Mouse (Mus musculus): Measurements from ENCODE around the gene Mcoln3. TPM values are rescaled to one million over a fixed set of nuclear protein-coding genes. Genes with fewer than 3 reads are reported as not detected.
A peak's percentile ranks its signal among the peaks of the same experiment; 100 is the strongest.

Gene Mcoln3
- total and polyA plus RNA-seq, 3 experiments: 5.2 to 11.3 (median 5.3) TPM

- in situ Hi-C loops (cut with MboI; ENCODE audit: low pct_ligation_motif_present, low pct_unique_long_range_greater_than_20kb, low sequenced_read_pairs): loop anchor here (5.0 kb wide), 1 partner anchor 41 kb away; no protein-coding TSS in a partner anchor
- H3K36me3 ChIP-seq (replicated peaks in 1 of 2; ENCODE audit: control insufficient read depth in 1 of 2, insufficient read depth in 1 of 2, low read length in 1 of 2): peaks cover 2 to 19% of the 10 kb centered on the region in 2 experiments
- DNase-seq (ENCODE audit: extremely low read depth): peak; percentile 60
These were observed 19.2 kb downstream of the Mcoln3 start for GRCm38 (mm10) chr3:146136422-146136821.

GRCm38 (mm10) chr3:146140276-146140675 lies 23.0 kb downstream of the Mcoln3 start:
- Histone ChIP-seq H3K36me3 (replicated peaks in 1 of 2; ENCODE audit: control insufficient read depth in 1 of 2, insufficient read depth in 1 of 2, low read length in 1 of 2) (peaks cover 0 to 10% of the 10 kb centered on the region in 2 experiments), H3K27me3 (replicated peaks) (no peaks in the 10 kb centered on the region), H3K4me1 (ENCODE audit: control insufficient read depth in 1 of 2, insufficient read depth in 2 of 2) (peaks cover 9 to 19% of the 10 kb centered on the region in 2 experiments), H3K4me3 (replicated peaks in 1 of 3; ENCODE audit: low read depth in 2 of 3, low read length in 2 of 3, poor library complexity in 1 of 3) (no peak overlapping the region), H3K27ac (ENCODE audit: insufficient read depth, low read depth) (no peak overlapping the region), H3K9me3 (replicated peaks; ENCODE audit: low read length) (no peaks in the 10 kb centered on the region), H3K9ac (ENCODE audit: insufficient read depth, low read depth) (no peak overlapping the region), H3K79me2 (replicated peaks; ENCODE audit: control insufficient read depth, extremely low read depth, insufficient read depth, poor library complexity, severe bottlenecking) (no peaks in the 10 kb centered on the region), H3K4me2 (ENCODE audit: insufficient read depth, low read depth, poor library complexity, severe bottlenecking) (no peak overlapping the region)
- no peak for DNase-seq (ENCODE audit: extremely low read depth)
- dilution Hi-C loops (cut with MboI; ENCODE audit: extremely low pct_ligation_motif_present, extremely low pct_unique_long_range_greater_than_20kb, low sequenced_read_pairs) (no loop called here), in situ Hi-C loops (cut with MboI; ENCODE audit: low pct_ligation_motif_present, low pct_unique_long_range_greater_than_20kb, low sequenced_read_pairs) (no loop called here)
- no peak for TF ChIP-seq MAZ (IDR thresholded peaks at IDR 0.05; ENCODE audit: low read depth, low read length)
- TF ChIP-seq BHLHE40 (IDR thresholded peaks at IDR 0.05; ENCODE audit: low read depth, low read length): no peak

More at GRCm38 (mm10) chr3:146136422-146136821, 19.2 kb downstream of the Mcoln3 start:
- Histone ChIP-seq H3K9ac (ENCODE audit: insufficient read depth, low read depth) (no peak overlapping the region), H3K4me3 (replicated peaks in 1 of 3; ENCODE audit: low read depth in 2 of 3, low read length in 2 of 3, poor library complexity in 1 of 3) (no peak overlapping the region), H3K9me3 (replicated peaks; ENCODE audit: low read length) (peaks cover 12% of the 10 kb centered on the region), H3K4me2 (ENCODE audit: insufficient read depth, low read depth, poor library complexity, severe bottlenecking) (no peak overlapping the region), H3K27ac (ENCODE audit: insufficient read depth, low read depth) (no peak overlapping the region), H3K4me1 (ENCODE audit: control insufficient read depth in 1 of 2, insufficient read depth in 2 of 2) (peaks cover 15 to 28% of the 10 kb centered on the region in 2 experiments), H3K79me2 (replicated peaks; ENCODE audit: control insufficient read depth, extremely low read depth, insufficient read depth, poor library complexity, severe bottlenecking) (no peaks in the 10 kb centered on the region), H3K27me3 (replicated peaks) (no peaks in the 10 kb centered on the region)
- TF ChIP-seq ZC3H11A (IDR thresholded peaks at IDR 0.05; ENCODE audit: low read depth, low read length) (peak; percentile 35; the same call in 1 of the 2 replicates), CTCF (conservative IDR thresholded peaks at IDR 0.05 in 1 of 2, IDR thresholded peaks at IDR 0.05 in 1 of 2; ENCODE audit: low read depth in 2 of 2, low read length in 2 of 2) (peak; percentile 53 to 86; a peak in 3 of 4 replicates), CHD1 (IDR thresholded peaks at IDR 0.05; ENCODE audit: low read depth, low read length) (no peak), JUN (IDR thresholded peaks at IDR 0.05; ENCODE audit: insufficient read depth, low read depth, low read length) (no peak), POLR2A (IDR thresholded peaks at IDR 0.05; ENCODE audit: low read depth, low read length) (no peak), MEF2A (IDR thresholded peaks at IDR 0.05; ENCODE audit: borderline replicate concordance, low read depth, low read length) (0 out of 2 replicates have a peak, but pooled peaks have one; percentile 29), NRF1 (IDR thresholded peaks at IDR 0.05; ENCODE audit: low read depth, low read length) (no peak), PAX5 (IDR thresholded peaks at IDR 0.05; ENCODE audit: low read length) (no peak), HCFC1 (IDR thresholded peaks at IDR 0.05; ENCODE audit: low read depth, low read length) (peak; percentile 41; the same call in 1 of the 2 replicates), GABPA (IDR thresholded peaks at IDR 0.05; ENCODE audit: insufficient replicate concordance, low read depth, low read length) (no peak), RCOR1 (conservative IDR thresholded peaks at IDR 0.05; ENCODE audit: low read depth, low read length) (no peak), MAZ (IDR thresholded peaks at IDR 0.05; ENCODE audit: low read depth, low read length) (no peak), IRF4 (IDR thresholded peaks at IDR 0.05; ENCODE audit: low read depth, low read length) (peak; percentile 70), ETS1 (conservative IDR thresholded peaks at IDR 0.05; ENCODE audit: low read depth, low read length) (no peak), SIN3A (IDR thresholded peaks at IDR 0.05; ENCODE audit: low read length) (peak; percentile 55; the same call in 1 of the 2 replicates), NELFE (IDR thresholded peaks at IDR 0.05; ENCODE audit: low read depth, low read length) (peak; percentile 68; the same call in 1 of the 2 replicates), USF2 (conservative IDR thresholded peaks at IDR 0.05; ENCODE audit: low read depth, low read length) (no peak), SMC3 (IDR thresholded peaks at IDR 0.05; ENCODE audit: low read depth, low read length) (peak; percentile 94), TCF12 (IDR thresholded peaks at IDR 0.05; ENCODE audit: low read depth, low read length) (peak; percentile 33; the same call in 1 of the 2 replicates), BHLHE40 (IDR thresholded peaks at IDR 0.05; ENCODE audit: low read depth, low read length) (peak; percentile 44; the same call in 1 of the 2 replicates), ZKSCAN1 (IDR thresholded peaks at IDR 0.05; ENCODE audit: borderline replicate concordance, low read depth, low read length) (no peak), CHD2 (IDR thresholded peaks at IDR 0.05; ENCODE audit: low read length) (no peak), USF1 (IDR thresholded peaks at IDR 0.05; ENCODE audit: low read depth, low read length) (no peak), ELF1 (IDR thresholded peaks at IDR 0.05; ENCODE audit: low read depth, low read length) (no peak), POLR2AphosphoS2 (IDR thresholded peaks at IDR 0.05; ENCODE audit: low read depth, low read length) (no peak), UBTF (IDR thresholded peaks at IDR 0.05; ENCODE audit: low read depth, low read length) (no peak), KAT2A (IDR thresholded peaks at IDR 0.05; ENCODE audit: insufficient replicate concordance, low read length) (0 out of 2 replicates have a peak, but pooled peaks have one; percentile 35), MYC (IDR thresholded peaks at IDR 0.05; ENCODE audit: low read depth, low read length) (peak; percentile 76), MAX (IDR thresholded peaks at IDR 0.05; ENCODE audit: low read length) (peak; percentile 52; the same call in 1 of the 2 replicates), RAD21 (IDR thresholded peaks at IDR 0.05; ENCODE audit: low read depth, low read length) (peak; percentile 71), ZNF384 (IDR thresholded peaks at IDR 0.05; ENCODE audit: low read depth, low read length) (no peak; the same call in 1 of the 2 replicates)
- dilution Hi-C loops (cut with MboI; ENCODE audit: extremely low pct_ligation_motif_present, extremely low pct_unique_long_range_greater_than_20kb, low sequenced_read_pairs): no loop called here
